ENCODE assay signal across 9 mouse cellular contexts in the genomic region with DNA sequence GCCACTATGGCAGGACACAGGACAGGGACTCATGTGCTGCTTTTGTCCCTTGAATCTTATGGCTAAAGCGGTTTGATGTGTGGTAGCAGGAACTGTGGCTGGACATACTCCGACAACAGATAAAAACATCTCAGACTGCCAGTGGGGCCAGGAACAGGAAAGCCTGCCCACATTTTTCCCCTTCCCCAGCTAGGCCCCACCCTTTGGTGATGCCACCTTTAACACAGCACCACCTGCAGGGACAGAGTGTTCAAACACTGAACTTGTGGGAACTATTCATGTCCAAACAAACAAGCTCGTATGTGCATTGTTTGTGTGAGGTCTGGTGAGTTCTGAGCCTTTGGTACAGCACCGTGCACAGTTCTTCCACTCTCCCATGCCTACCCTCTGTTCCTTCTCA. TPM values are rescaled to one million over a fixed set of nuclear protein-coding genes. Genes with fewer than 3 reads are reported as not detected.
A peak's percentile ranks its signal among the peaks of the same experiment; 100 is the strongest.
DNase-seq lines count a peak whose midpoint lies in the region; ATAC-seq lines count a peak whose summit lies in the region.
"Had no signal": no experiment of that assay in that cellular context is flagged by ENCODE, and none has a peak within 500 bp of the region (broad histone marks: within the 10 kb centered on the region; RNA-seq: fewer than 3 reads in every experiment).

No protein-coding gene starts in this region.

- peak overlapping the region; percentile 40; the same call in 1 of the 2 replicates for H3K9ac ChIP-seq in embryonic facial prominence, embryonic 13.5 days
- no peak overlapping the region for H3K9ac ChIP-seq in forebrain, embryonic 16.5 days (replicated peaks; ENCODE audit: low read depth, low read length)
- H3K9ac ChIP-seq: limb, embryonic 13.5 days had no signal

- 0 out of 2 replicates have a peak overlapping the region, but pooled peaks have one; percentile 33 for H3K27ac ChIP-seq in embryonic facial prominence, embryonic 13.5 days
- H3K27ac ChIP-seq in embryonic facial prominence, embryonic 10.5 days (replicated peaks): no peak overlapping the region
- H3K27ac ChIP-seq in forebrain, embryonic 16.5 days (ENCODE audit: low read length): no peak overlapping the region
- H3K27ac ChIP-seq: limb, embryonic 13.5 days had no signal

- peaks cover 6% of the 10 kb centered on the region; the same call in 1 of the 2 replicates for H3K36me3 ChIP-seq in embryonic facial prominence, embryonic 13.5 days
- H3K36me3 ChIP-seq in embryonic facial prominence, embryonic 10.5 days (replicated peaks): peaks cover 5% of the 10 kb centered on the region
- no peaks in the 10 kb centered on the region for H3K36me3 ChIP-seq in forebrain, embryonic 16.5 days (ENCODE audit: control insufficient read depth, insufficient read depth)

- DNase-seq in embryonic facial prominence, embryonic 10.5 days (ENCODE audit: low spot score): no peak
- peak; percentile 76 for DNase-seq in induced T-regulatory cell, adult 2 months (ENCODE audit: low read depth)
- peak; percentile 50 for DNase-seq in lung, postnatal 25 days (ENCODE audit: low spot score)
- DNase-seq in frontal cortex, postnatal 14 days (ENCODE audit: low spot score in 2 of 2): no peak
- no peak for DNase-seq in cerebellum, adult 9-11 months

- WGBS in embryonic facial prominence, embryonic 13.5 days: 74% methylated on average over 4 of the region's 4 CpGs
- 76% methylated on average over 4 of the region's 4 CpGs for WGBS in embryonic facial prominence, embryonic 10.5 days
- WGBS in forebrain, embryonic 16.5 days: 64% methylated on average over 4 of the region's 4 CpGs

- H3K9me3 ChIP-seq in embryonic facial prominence, embryonic 13.5 days: no peaks in the 10 kb centered on the region
- H3K9me3 ChIP-seq in embryonic facial prominence, embryonic 10.5 days: no peaks in the 10 kb centered on the region
- no peaks in the 10 kb centered on the region for H3K9me3 ChIP-seq in forebrain, embryonic 16.5 days (ENCODE audit: control insufficient read depth, low read length)
- H3K9me3 ChIP-seq: limb, embryonic 13.5 days had no signal

- H3K4me3 ChIP-seq in embryonic facial prominence, embryonic 13.5 days: no peak overlapping the region
- H3K4me3 ChIP-seq in embryonic facial prominence, embryonic 10.5 days: no peak overlapping the region
- no peak overlapping the region for H3K4me3 ChIP-seq in forebrain, embryonic 16.5 days (replicated peaks; ENCODE audit: low read length)
- H3K4me3 ChIP-seq: limb, embryonic 13.5 days had no signal

- no peak for ATAC-seq in embryonic facial prominence, embryonic 13.5 days (ENCODE audit: insufficient number of reproducible peaks, insufficient read depth, low FRiP score, low TSS enrichment, low read depth)
- ATAC-seq in CD4-positive, CD25-positive, alpha-beta regulatory T cell, adult 4 months: peak; percentile 77
- no peak for ATAC-seq in forebrain, embryonic 16.5 days

- no peaks in the 10 kb centered on the region for H3K27me3 ChIP-seq in embryonic facial prominence, embryonic 13.5 days
- H3K27me3 ChIP-seq in embryonic facial prominence, embryonic 10.5 days (replicated peaks; ENCODE audit: low read depth, poor library complexity, severe bottlenecking): no peaks in the 10 kb centered on the region
- H3K27me3 ChIP-seq in forebrain, embryonic 16.5 days (replicated peaks; ENCODE audit: control insufficient read depth, insufficient read depth, low read length): no peaks in the 10 kb centered on the region
- H3K27me3 ChIP-seq: limb, embryonic 13.5 days had no signal

- H3K4me1 ChIP-seq in embryonic facial prominence, embryonic 13.5 days: peaks cover 12% of the 10 kb centered on the region
- peaks cover 17% of the 10 kb centered on the region for H3K4me1 ChIP-seq in embryonic facial prominence, embryonic 10.5 days
- peaks cover 9% of the 10 kb centered on the region for H3K4me1 ChIP-seq in forebrain, embryonic 16.5 days (replicated peaks; ENCODE audit: control insufficient read depth, insufficient read depth, low read length)

- no peak overlapping the region for H3K4me2 ChIP-seq in embryonic facial prominence, embryonic 13.5 days
- no peak overlapping the region for H3K4me2 ChIP-seq in forebrain, embryonic 16.5 days (ENCODE audit: low read length)
- H3K4me2 ChIP-seq: limb, embryonic 13.5 days had no signal

RNA-seq across cellular contexts. Expression of gene Ell, which starts 19.1 kb away (rescaled TPM):
- 20.6 and 21.3 TPM in 2 replicates for polyA plus RNA-seq in embryonic facial prominence, embryonic 13.5 days (2015; fragmentation: Nextera tagmentation; extraction: Ambion mirVana)
- 20.8 and 21.1 TPM in 2 replicates for polyA plus RNA-seq in embryonic facial prominence, embryonic 10.5 days (2016; fragmentation: Nextera tagmentation; extraction: Ambion mirVana)
- polyA plus RNA-seq in CD4-positive, CD25-positive, alpha-beta regulatory T cell, adult 4 months (2017; shearing (Covaris generic)): 10 to 100 TPM; 41.4 to 50.4 TPM
- 17.1 and 18.9 TPM in 2 replicates for polyA plus RNA-seq in forebrain, embryonic 16.5 days (2015; fragmentation: Nextera tagmentation; extraction: Ambion mirVana)

RNA-seq across cellular contexts. Expression of gene Kxd1, which starts 30.6 kb away (rescaled TPM):
- 55.4 and 59.9 TPM in 2 replicates for polyA plus RNA-seq in embryonic facial prominence, embryonic 13.5 days (2015; fragmentation: Nextera tagmentation; extraction: Ambion mirVana)
- polyA plus RNA-seq in embryonic facial prominence, embryonic 10.5 days (2016; fragmentation: Nextera tagmentation; extraction: Ambion mirVana): 49.7 and 51.0 TPM in 2 replicates
- 100 to 1,000 TPM; 146 to 173 TPM for polyA plus RNA-seq in CD4-positive, CD25-positive, alpha-beta regulatory T cell, adult 4 months (2017; shearing (Covaris generic))
- 45.5 and 45.9 TPM in 2 replicates for polyA plus RNA-seq in forebrain, embryonic 16.5 days (2015; fragmentation: Nextera tagmentation; extraction: Ambion mirVana)

RNA-seq across cellular contexts. Expression of gene Fkbp8, which starts 30.8 kb away (rescaled TPM):
- 297 and 306 TPM in 2 replicates for polyA plus RNA-seq in embryonic facial prominence, embryonic 13.5 days (2015; fragmentation: Nextera tagmentation; extraction: Ambion mirVana)
- polyA plus RNA-seq in embryonic facial prominence, embryonic 10.5 days (2016; fragmentation: Nextera tagmentation; extraction: Ambion mirVana): 278 and 285 TPM in 2 replicates
- 100 to 1,000 TPM; 117 to 159 TPM for polyA plus RNA-seq in CD4-positive, CD25-positive, alpha-beta regulatory T cell, adult 4 months (2017; shearing (Covaris generic))
- 402 and 462 TPM in 2 replicates for polyA plus RNA-seq in forebrain, embryonic 16.5 days (2015; fragmentation: Nextera tagmentation; extraction: Ambion mirVana)

RNA-seq across cellular contexts. Expression of gene Isyna1, which starts 35.8 kb away (rescaled TPM):
- 153 and 166 TPM in 2 replicates for polyA plus RNA-seq in embryonic facial prominence, embryonic 13.5 days (2015; fragmentation: Nextera tagmentation; extraction: Ambion mirVana)
- 184 and 187 TPM in 2 replicates for polyA plus RNA-seq in embryonic facial prominence, embryonic 10.5 days (2016; fragmentation: Nextera tagmentation; extraction: Ambion mirVana)
- polyA plus RNA-seq in CD4-positive, CD25-positive, alpha-beta regulatory T cell, adult 4 months (2017; shearing (Covaris generic)): 10 to 100 TPM; 26.0 to 58.7 TPM
- polyA plus RNA-seq in forebrain, embryonic 16.5 days (2015; fragmentation: Nextera tagmentation; extraction: Ambion mirVana): 116 and 141 TPM in 2 replicates

RNA-seq across cellular contexts. Expression of gene Uba52, which starts 47.7 kb away (rescaled TPM):
- polyA plus RNA-seq in embryonic facial prominence, embryonic 13.5 days (2015; fragmentation: Nextera tagmentation; extraction: Ambion mirVana): 987 and 1,032 TPM in 2 replicates
- polyA plus RNA-seq in embryonic facial prominence, embryonic 10.5 days (2016; fragmentation: Nextera tagmentation; extraction: Ambion mirVana): 908 and 951 TPM in 2 replicates
- polyA plus RNA-seq in CD4-positive, CD25-positive, alpha-beta regulatory T cell, adult 4 months (2017; shearing (Covaris generic)): 1,000 to 10,000 TPM; 3,148 to 3,732 TPM
- 660 and 697 TPM in 2 replicates for polyA plus RNA-seq in forebrain, embryonic 16.5 days (2015; fragmentation: Nextera tagmentation; extraction: Ambion mirVana)

Comparison
In these comparisons a context has a peak if more than half of its experiments do, and no peak if none do; other contexts are left out.
1. DNase-seq: peak in induced T-regulatory cell, adult 2 months (single experiment) and lung, postnatal 25 days (single experiment); none in embryonic facial prominence, embryonic 10.5 days (single experiment), frontal cortex, postnatal 14 days (0 of 2) and cerebellum, adult 9-11 months (single experiment).